Mouse (Mus musculus) lung, adult 18-20 months (tissue): ENCODE results near the gene Specc1.

Experiments
- DNase-seq, 2 experiments: peaks; one replicate each; pipeline ENCODE4 v3.0.0; 2022; ENCODE audit warnings: mixed read lengths in 2 of 2

The Specc1 gene

GRCm38 (mm10) chr11:62192050-62192449 lies 235.5 kb downstream of the Specc1 start:
- DNase-seq = no peak

GRCm38 (mm10) chr11:62193116-62193515 lies 236.6 kb downstream of the Specc1 start:
- DNase-seq = no peak

GRCm38 (mm10) chr11:62194217-62194616 lies 237.7 kb downstream of the Specc1 start:
- no peak for DNase-seq

GRCm38 (mm10) chr11:62200901-62201512 lies 244.4 kb downstream of the Specc1 start:
- DNase-seq = no peak

- no peak for DNase-seq
Observed at GRCm38 (mm10) chr11:62202645-62203044, 246.1 kb downstream of the Specc1 start.

GRCm38 (mm10) chr11:62209111-62209510 lies 252.5 kb downstream of the Specc1 start:
- no peak for DNase-seq

GRCm38 (mm10) chr11:62209891-62210290 lies 253.3 kb downstream of the Specc1 start:
- DNase-seq = no peak

GRCm38 (mm10) chr11:62213384-62213989 lies 256.9 kb downstream of the Specc1 start:
- peak in 1 of 2 experiments; percentile 51 for DNase-seq

GRCm38 (mm10) chr11:62215107-62215506 lies 258.5 kb downstream of the Specc1 start:
- no peak for DNase-seq

- DNase-seq = no peak
Observed at GRCm38 (mm10) chr11:62217751-62218150, 261.2 kb downstream of the Specc1 start.

- DNase-seq = peak in 1 of 2 experiments; percentile 24
Observed at GRCm38 (mm10) chr11:62220756-62221510, 264.4 kb downstream of the Specc1 start.

GRCm38 (mm10) chr11:62223416-62223815 lies 266.9 kb downstream of the Specc1 start:
- no peak for DNase-seq

GRCm38 (mm10) chr11:62223962-62224361 lies 267.4 kb downstream of the Specc1 start:
- peak; percentile 28 to 41 for DNase-seq

- DNase-seq = no peak
Observed at GRCm38 (mm10) chr11:62224797-62225196, 268.2 kb downstream of the Specc1 start.

- no peak for DNase-seq
Observed at GRCm38 (mm10) chr11:62240631-62241261, 284.2 kb downstream of the Specc1 start.

GRCm38 (mm10) chr11:62243871-62244270 lies 287.3 kb downstream of the Specc1 start:
- DNase-seq = no peak

GRCm38 (mm10) chr11:62244471-62244870 lies 287.9 kb downstream of the Specc1 start:
- DNase-seq = no peak

- DNase-seq = no peak
Observed at GRCm38 (mm10) chr11:62247759-62248400, 291.3 kb downstream of the Specc1 start.

- peak; percentile 61 to 70 for DNase-seq
Observed at GRCm38 (mm10) chr11:62248401-62249244, 292.1 kb downstream of the Specc1 start, which contains the start of gene Adora2b. Gene Adora2b (plus strand): TSS chr11:62248984.

- DNase-seq = peak; percentile 75 to 79
Observed at GRCm38 (mm10) chr11:62249266-62250037, 292.9 kb downstream of the Specc1 start.

- peak; percentile 61 to 70 for DNase-seq
Observed at GRCm38 (mm10) chr11:62251047-62251446, 294.5 kb downstream of the Specc1 start.
